Mouse (Mus musculus) liver, postnatal 0 days (tissue): ENCODE results near the gene Wtip. TPM values are rescaled to one million over a fixed set of nuclear protein-coding genes. Genes with fewer than 3 reads are reported as not detected.

ENCODE experiments used
- ATAC-seq: fragments of 200-750 bp; cut with Nextera tagmentation; 2 replicates; pipeline ENCODE4 v1.8.0; 2017; ENCODE audit warnings: mild to moderate bottlenecking, moderate library complexity
- DNase-seq: peaks from one replicate; pipeline ENCODE4 v3.0.0-alpha.2; 2016
- H3K27ac ChIP-seq: fragments of 300-500 bp; sonication (generic); 2 replicates; pipeline ENCODE4 v1.5.1; 2014; ENCODE audit warnings: antibody characterized with exemption, moderate library complexity, mild to moderate bottlenecking, low read depth
- H3K27me3 ChIP-seq: fragments of 300-500 bp; sonication (generic); 2 replicates; pipeline ENCODE4 v1.6.1; 2014; ENCODE audit warnings: low read length, control low read depth, mixed read lengths; ENCODE audit not compliant: insufficient read depth
- H3K36me3 ChIP-seq: fragments of 300-500 bp; sonication (generic); replicated peaks from 2 replicates; pipeline ENCODE4 v1.6.1; 2014; ENCODE audit warnings: mild to moderate bottlenecking, control low read depth, low read length, moderate library complexity, mixed read lengths; ENCODE audit not compliant: insufficient read depth
- H3K4me1 ChIP-seq: fragments of 300-500 bp; sonication (generic); 2 replicates; pipeline ENCODE4 v1.6.1; 2014; ENCODE audit warnings: antibody characterized with exemption, mild to moderate bottlenecking, control low read depth; ENCODE audit not compliant: insufficient read depth
- H3K4me2 ChIP-seq: fragments of 300-500 bp; sonication (generic); 2 replicates; pipeline ENCODE4 v1.6.1; 2014; ENCODE audit warnings: low read depth, mild to moderate bottlenecking, low read length, moderate library complexity, mixed read lengths
- H3K4me3 ChIP-seq: fragments of 300-500 bp; sonication (generic); 2 replicates; pipeline ENCODE4 v1.5.1; 2014; ENCODE audit warnings: low read depth, low read length
- H3K9ac ChIP-seq: fragments of 300-500 bp; sonication (generic); replicated peaks from 2 replicates; pipeline ENCODE4 v1.6.1; 2014; ENCODE audit warnings: mild to moderate bottlenecking, moderate library complexity
- H3K9me3 ChIP-seq: fragments of 300-500 bp; sonication (generic); 2 replicates; pipeline ENCODE4 v1.6.1; 2016; ENCODE audit warnings: mild to moderate bottlenecking, control low read depth, low read length, mixed read lengths
- CTCF ChIP-seq: sonication (generic); IDR thresholded peaks from 2 replicates; pipeline ENCODE4 v1.5.1; 2016; ENCODE audit warnings: antibody characterized with exemption, low read depth
- EP300 ChIP-seq: IDR thresholded peaks from 2 replicates; pipeline ENCODE4 v1.6.1; 2016; ENCODE audit warnings: antibody characterized with exemption, low read depth, mild to moderate bottlenecking
- WGBS: fragments of 180-500 bp; shearing (Covaris S2); extraction: QIAGEN DNeasy Blood & Tissue Kit; methylation state at CpG from one replicate; pipeline ENCODE4 v1.1.7; 2014; ENCODE audit not compliant: insufficient replicate concordance; 5-methylcytosine and 5-hydroxymethylcytosine counted together
- polyA plus RNA-seq: library from polyadenylated mRNA; unstranded; fragments of >200 nt; fragmentation: Nextera tagmentation; extraction: Ambion mirVana; gene quantifications from 2 replicates; pipeline ENCODE4 v1.2.1, GENCODE M21; 2015

The Wtip gene
- polyA plus RNA-seq, 1 experiment from 2014 or later: 0.94 TPM

DNA sequence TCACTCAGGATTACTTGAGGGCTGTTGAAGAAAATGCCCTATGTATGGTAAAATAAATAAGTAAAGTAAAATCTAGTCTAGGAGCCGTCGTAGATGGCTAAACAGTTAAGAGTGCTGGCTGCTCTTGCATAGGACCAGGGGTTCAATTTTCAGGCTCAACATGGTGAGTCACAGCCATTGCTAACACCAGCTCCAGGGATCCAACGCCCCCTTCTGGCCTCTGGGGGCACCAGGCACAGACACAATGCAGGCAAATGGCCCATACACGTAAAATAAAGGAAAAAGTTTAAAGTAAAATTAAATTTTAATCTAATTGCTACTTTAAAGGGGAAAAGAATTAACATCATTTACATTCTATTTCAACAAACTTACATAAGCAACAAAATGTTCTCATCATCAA lies 33.8 kb upstream of the Wtip start:
- no peak for TF ChIP-seq EP300
- peak; percentile 65 for TF ChIP-seq CTCF
- Histone ChIP-seq H3K27me3 (no peaks in the 10 kb centered on the region), H3K4me3 (no peak overlapping the region), H3K9me3 (no peaks in the 10 kb centered on the region), H3K4me1 (peaks cover 11% of the 10 kb centered on the region), H3K4me2 (peak overlapping the region; percentile 10; the same call in 1 of the 2 replicates), H3K36me3 (peaks cover 32% of the 10 kb centered on the region), H3K27ac (no peak overlapping the region), H3K9ac (no peak overlapping the region)
- DNase-seq (peak; percentile 72), ATAC-seq (no peak)
- WGBS: 46% methylated on average over 4 of the region's 4 CpGs

DNA sequence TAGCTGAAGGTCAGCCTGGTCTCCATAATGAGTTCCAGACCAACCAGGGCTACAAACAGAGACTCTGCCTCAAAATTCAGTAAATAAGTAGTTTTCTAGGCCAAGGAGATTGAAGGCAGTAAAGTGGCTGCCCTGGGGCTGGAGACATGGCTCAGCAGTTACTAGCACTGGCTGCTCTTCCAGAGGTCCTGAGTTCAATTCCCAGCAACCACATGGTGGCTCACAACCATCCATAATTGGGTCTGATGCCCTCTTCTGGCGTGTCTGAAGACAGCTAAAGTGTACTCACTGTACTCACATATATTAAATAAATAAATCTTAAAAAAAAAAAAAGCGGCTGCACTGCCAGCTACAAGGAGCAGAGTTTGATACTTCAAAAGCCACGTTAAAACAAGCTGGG lies 32.9 kb upstream of the Wtip start:
- no peak overlapping the region for H3K4me2 ChIP-seq

DNA sequence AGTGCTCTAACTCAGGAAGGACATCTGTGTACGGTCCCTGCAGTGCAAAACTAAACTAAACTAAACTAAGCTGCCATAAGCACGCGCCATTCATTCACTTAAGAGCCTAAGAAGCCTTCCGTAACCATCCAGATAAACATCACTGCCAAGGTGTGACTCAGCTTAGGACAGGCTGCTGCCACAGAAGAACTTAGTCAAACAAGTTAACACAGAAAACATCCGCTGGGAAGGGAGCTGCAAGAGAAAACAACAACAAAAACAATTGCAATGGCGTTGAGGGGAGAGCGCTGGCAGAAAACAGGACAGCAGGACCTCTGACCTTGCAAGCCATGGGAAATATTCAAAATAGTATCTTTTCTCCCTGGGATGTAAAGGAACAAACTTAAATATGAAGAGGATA lies 31.6 kb upstream of the Wtip start:
- peaks cover 11% of the 10 kb centered on the region for H3K4me1 ChIP-seq
- H3K4me2 ChIP-seq: no peak overlapping the region
- ATAC-seq (no peak), DNase-seq (no peak)
- no peak overlapping the region for H3K4me3 ChIP-seq
- H3K9me3 ChIP-seq: no peaks in the 10 kb centered on the region
- peaks cover 51% of the 10 kb centered on the region for H3K36me3 ChIP-seq
- no peak for TF ChIP-seq CTCF
- no peak for TF ChIP-seq EP300
- 91% methylated on average over 7 of the region's 7 CpGs for WGBS
- H3K9ac ChIP-seq: no peak overlapping the region
- H3K27ac ChIP-seq: no peak overlapping the region
- no peaks in the 10 kb centered on the region for H3K27me3 ChIP-seq

More for the DNA sequence above, 32.9 kb upstream of the Wtip start:
- no peak for ATAC-seq
- Histone ChIP-seq H3K27ac (no peak overlapping the region), H3K4me1 (peaks cover 11% of the 10 kb centered on the region), H3K9ac (no peak overlapping the region), H3K9me3 (no peaks in the 10 kb centered on the region), H3K36me3 (peaks cover 40% of the 10 kb centered on the region), H3K27me3 (no peaks in the 10 kb centered on the region), H3K4me3 (no peak overlapping the region)
- WGBS: 82% methylated on average over 3 of the region's 3 CpGs
- DNase-seq: no peak
- TF ChIP-seq EP300 (no peak), CTCF (no peak)

DNA sequence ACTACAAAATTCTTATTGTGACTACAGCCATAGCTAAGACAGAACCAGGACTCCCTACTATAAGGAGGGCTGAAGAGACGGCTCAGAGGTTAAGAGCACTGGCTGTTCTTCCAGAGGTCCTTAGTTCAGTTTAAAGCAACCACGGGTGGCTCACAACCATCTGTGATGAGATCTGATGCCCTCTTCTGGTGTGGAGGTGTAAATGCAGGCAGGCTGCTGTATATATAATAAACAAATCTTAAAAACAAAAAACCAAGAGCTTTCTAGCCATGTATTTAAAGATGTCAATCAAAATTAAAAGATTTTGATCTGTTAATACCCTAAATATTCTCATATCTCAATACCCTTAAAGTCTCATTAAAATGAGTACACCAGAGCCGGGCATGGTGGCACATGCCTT lies 26.1 kb upstream of the Wtip start:
- Histone ChIP-seq H3K4me1 (no peaks in the 10 kb centered on the region), H3K9ac (no peak overlapping the region), H3K36me3 (peaks cover 86% of the 10 kb centered on the region), H3K4me2 (no peak overlapping the region), H3K9me3 (no peaks in the 10 kb centered on the region), H3K27me3 (no peaks in the 10 kb centered on the region), H3K27ac (no peak overlapping the region), H3K4me3 (no peak overlapping the region)
- no peak for DNase-seq
- 88% methylated on average over 3 of the region's 3 CpGs for WGBS
- no peak for ATAC-seq
- TF ChIP-seq EP300: no peak
- no peak for TF ChIP-seq CTCF

DNA sequence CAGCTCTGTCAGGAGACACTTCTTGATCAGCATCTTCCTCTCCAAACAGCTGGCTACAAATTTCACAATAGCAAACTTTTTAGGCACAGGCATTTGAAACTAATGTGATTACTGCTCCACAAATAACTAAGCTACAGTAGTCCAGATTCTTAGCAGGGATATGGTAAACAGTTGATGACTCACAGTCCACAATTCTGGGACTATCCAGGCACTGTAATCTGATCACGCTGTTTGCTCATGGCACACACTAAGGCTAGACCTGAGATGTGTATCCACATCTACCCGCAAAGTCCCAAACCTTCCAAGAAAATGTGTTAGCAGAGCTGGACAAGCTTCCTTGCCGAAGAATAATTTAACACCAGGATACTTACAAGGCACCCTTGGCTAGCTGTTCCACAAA lies 24.9 kb upstream of the Wtip start:
- TF ChIP-seq EP300: no peak
- TF ChIP-seq CTCF: no peak
- no peak for ATAC-seq
- Histone ChIP-seq H3K4me1 (no peaks in the 10 kb centered on the region), H3K27me3 (no peaks in the 10 kb centered on the region), H3K27ac (no peak overlapping the region), H3K4me3 (no peak overlapping the region), H3K9ac (no peak overlapping the region), H3K36me3 (peaks cover 87% of the 10 kb centered on the region), H3K4me2 (no peak overlapping the region), H3K9me3 (no peaks in the 10 kb centered on the region)
- no peak for DNase-seq
- WGBS: 90% methylated on average over 3 of the region's 3 CpGs

DNA sequence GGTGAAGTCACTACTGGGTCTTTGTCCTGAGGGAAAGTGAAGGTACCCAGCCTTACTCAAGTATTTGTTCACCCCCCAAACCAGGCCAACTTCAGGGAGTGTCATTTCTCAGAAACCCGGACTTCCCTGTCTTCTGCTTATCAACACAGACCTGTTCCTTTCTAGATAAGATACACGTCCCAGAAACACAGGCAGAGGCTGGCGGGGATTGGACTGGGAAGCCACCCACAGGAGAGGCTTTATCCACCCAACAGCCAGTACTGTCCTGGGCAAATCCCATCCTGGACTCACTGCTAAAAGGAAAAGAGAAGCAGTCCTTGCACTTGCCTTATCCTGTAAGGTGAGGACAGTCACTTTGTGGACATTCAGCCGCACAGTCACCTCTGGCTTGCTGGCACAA lies 14.1 kb upstream of the Wtip start:
- Histone ChIP-seq H3K27me3 (no peaks in the 10 kb centered on the region), H3K4me1 (no peaks in the 10 kb centered on the region), H3K36me3 (peaks cover 89% of the 10 kb centered on the region), H3K4me2 (peak overlapping the region; percentile 13), H3K9me3 (0 out of 2 replicates have a peak, but pooled peaks cover 4% of the 10 kb centered on the region), H3K4me3 (no peak overlapping the region), H3K27ac (no peak overlapping the region), H3K9ac (no peak overlapping the region)
- TF ChIP-seq CTCF (no peak), EP300 (peak; percentile 78)
- peak; percentile 21 for DNase-seq
- WGBS: 46% methylated on average over 4 of the region's 4 CpGs
- peak; percentile 84 for ATAC-seq

DNA sequence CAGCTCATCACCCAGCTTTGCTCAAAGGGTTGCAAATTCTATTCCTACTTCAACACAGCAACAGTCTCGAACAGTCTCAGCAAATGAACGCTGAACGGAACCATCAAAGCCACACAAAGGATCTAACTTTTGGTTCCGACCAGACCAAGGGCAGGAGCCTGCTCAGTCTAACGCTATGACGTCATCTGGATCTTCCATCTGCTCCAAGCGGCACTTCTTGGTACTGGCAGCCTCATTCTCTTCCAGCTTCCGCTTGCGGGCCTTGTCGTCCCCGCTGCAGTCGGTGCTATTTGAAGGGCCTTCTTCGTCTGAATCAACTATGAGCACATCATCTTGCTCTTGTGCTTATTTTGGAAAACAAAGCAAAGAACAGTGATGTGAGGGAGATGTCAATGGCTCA lies 8.1 kb upstream of the Wtip start:
- H3K9ac ChIP-seq: no peak overlapping the region
- no peak overlapping the region for H3K4me2 ChIP-seq
- H3K36me3 ChIP-seq: peaks cover 57% of the 10 kb centered on the region
- 94% methylated on average over 13 of the region's 13 CpGs for WGBS
- H3K4me1 ChIP-seq: no peaks in the 10 kb centered on the region
- H3K27me3 ChIP-seq: no peaks in the 10 kb centered on the region
- ATAC-seq (no peak), DNase-seq (no peak)
- no peak for TF ChIP-seq EP300
- no peak for TF ChIP-seq CTCF
- H3K27ac ChIP-seq: no peak overlapping the region
- H3K4me3 ChIP-seq: no peak overlapping the region
- H3K9me3 ChIP-seq: no peaks in the 10 kb centered on the region
